Mouse (Mus musculus) olfactory bulb, adult 2 months (tissue): ENCODE measurements around the gene Znfx1.

Experiments used
- CTCF ChIP-seq: fragments of 200-500 bp; IDR thresholded peaks from 2 replicates; pipeline ENCODE4 v1.5.1; 2012; ENCODE audit warnings: low read depth, mild to moderate bottlenecking, low read length, moderate library complexity; ENCODE audit not compliant: insufficient read depth
- POLR2A ChIP-seq: fragments of 200-500 bp; IDR thresholded peaks from 2 replicates; pipeline ENCODE4 v1.6.1; 2012; ENCODE audit warnings: mild to moderate bottlenecking, low read depth, low read length, moderate library complexity; ENCODE audit not compliant: insufficient read depth

DNA sequence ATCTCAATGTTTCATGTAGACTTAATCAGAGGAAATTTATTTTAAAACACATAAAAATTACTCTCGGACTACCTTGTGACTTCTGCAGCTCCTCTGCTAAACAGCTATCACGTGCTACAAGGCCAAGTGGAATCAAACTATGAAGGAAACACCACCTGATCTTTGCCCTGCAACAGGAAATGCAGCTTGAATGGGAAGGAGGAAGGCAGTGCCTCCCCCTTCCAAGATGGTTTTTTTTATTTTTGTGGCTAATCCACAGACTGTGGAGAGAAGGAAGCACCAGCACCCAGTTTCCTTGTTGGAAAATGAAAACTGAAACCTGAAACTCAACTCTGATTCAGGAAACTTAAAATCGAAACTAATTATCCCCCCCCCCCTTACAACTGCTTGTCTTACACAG is 4.6 kb downstream of the Znfx1 start:
- TF ChIP-seq POLR2A: no peak
- no peak for TF ChIP-seq CTCF
